Mouse (Mus musculus): ENCODE results near the gene Afap1l2.

GRCm38 (mm10) chr19:56999781-57000180 is 8.2 kb downstream of the Afap1l2 start:
- no peak for TF ChIP-seq POLR2A (IDR thresholded peaks at IDR 0.05; ENCODE audit: extremely low read depth, insufficient read depth, low read length)
- no peak for TF ChIP-seq CTCF (IDR thresholded peaks at IDR 0.05; ENCODE audit: low read depth, low read length)
